Mouse (Mus musculus) lung, adult 18-20 months (tissue): ENCODE measurements at regions not wholly inside any gene's neighbourhood (a gene's known extent, or its start where the extent isn't known, plus 50 kb on each side); places are given as distances from the start of the nearest gene placed in this dataset.
A peak's percentile ranks its signal among the peaks of the same experiment; 100 is the strongest.

Experiments used
- DNase-seq, 2 experiments: peaks; one replicate each; pipeline ENCODE4 v3.0.0; 2022; ENCODE audit warnings: mixed read lengths in 2 of 2

- no peak for DNase-seq
Observed at GRCm38 (mm10) chrX:5765702-5766101, 96.8 kb downstream of the Btbd35f7 start.

DNA sequence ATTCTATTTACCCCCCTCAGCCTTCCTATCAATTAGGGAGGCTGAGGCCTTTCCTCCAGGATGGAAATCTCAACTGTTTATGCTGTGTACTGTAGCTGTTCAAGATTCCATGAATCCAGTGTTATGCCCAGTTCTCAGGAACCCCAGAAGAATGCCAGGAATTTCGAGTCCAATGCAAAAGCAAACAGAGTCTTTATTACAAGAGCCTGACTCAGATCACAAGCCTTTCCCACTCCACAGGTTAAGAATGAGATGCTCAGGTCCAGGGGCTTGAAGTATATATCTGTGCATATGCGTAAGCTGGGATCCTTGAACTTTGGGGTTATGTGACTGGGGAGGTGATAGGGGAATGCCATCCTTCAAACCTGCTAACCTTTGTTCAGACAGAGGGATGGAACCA lies 129.6 kb downstream of the Btbd35f7 start:
- peak; percentile 2 to 8 for DNase-seq

- DNase-seq, result no peak
Observed at GRCm38 (mm10) chrX:5798902-5799301, 130.0 kb downstream of the Btbd35f7 start.

DNA sequence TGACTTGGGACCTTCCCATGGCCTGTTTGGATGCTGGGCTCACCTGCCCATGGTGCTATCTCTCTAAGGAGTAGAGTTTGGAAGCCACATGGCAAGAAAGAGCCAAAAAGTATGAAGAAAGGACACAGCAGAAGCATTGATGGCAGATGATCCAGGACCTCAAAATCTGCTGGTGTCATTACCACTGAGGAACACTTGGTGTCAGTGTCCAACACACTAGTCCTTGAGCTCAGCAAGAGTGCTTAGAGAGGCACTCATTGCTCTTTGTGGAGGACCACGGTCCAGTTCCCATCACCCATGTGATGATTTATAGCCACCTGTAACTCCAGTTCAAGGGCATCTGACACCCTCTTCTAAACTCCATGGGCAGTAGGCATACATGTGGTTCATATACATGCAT lies 134.3 kb downstream of the Btbd35f7 start:
- no peak for DNase-seq
